Mouse (Mus musculus) left cerebral cortex, adult 8-10 months (tissue): Measurements from ENCODE around the gene Gpr182. TPM values are rescaled to one million over a fixed set of nuclear protein-coding genes. Genes with fewer than 3 reads are reported as not detected.
"Not testable (repeated sequence)": the region's sequence is repeated elsewhere in the genome, so short reads cannot be mapped to it uniquely, and the experiment has no call there.

ENCODE experiments used
- DNase-seq, 2 experiments: peaks; one replicate each; pipeline ENCODE4 v3.0.0; 2022; ENCODE audit warnings: low spot score in 2 of 2
- total RNA-seq, 4 experiments: library from RNA; stranded (reverse); gene quantifications; 2 replicates each; pipeline ENCODE4 v1.2.4; 2022

The Gpr182 gene
- total RNA-seq = 1 to 10 TPM; 2.0 to 3.1 (median 2.6) TPM

- no peak for DNase-seq
These were observed at the start of gene Gpr182 for GRCm38 (mm10) chr10:127751548-127751947. Gpr182 (minus strand) TSS chr10:127751732.

GRCm38 (mm10) chr10:127800891-127801290 is 49.4 kb upstream of the Gpr182 start, which contains the start of gene Rdh16:
Rdh16 (plus strand) TSS chr10:127801152.
- DNase-seq = no peak

GRCm38 (mm10) chr10:127799295-127799694 is 47.8 kb upstream of the Gpr182 start:
- DNase-seq = no peak

- not testable (repeated sequence) for DNase-seq
These were observed 33.9 kb upstream of the Gpr182 start for GRCm38 (mm10) chr10:127785411-127785810.

GRCm38 (mm10) chr10:127782321-127782720 is 30.8 kb upstream of the Gpr182 start:
- not testable (repeated sequence) for DNase-seq

- no peak for DNase-seq
These were observed 24.5 kb upstream of the Gpr182 start, which contains the start of gene Rdh9 for GRCm38 (mm10) chr10:127776011-127776410. Rdh9 (plus strand) TSS chr10:127776386.

- DNase-seq = no peak
These were observed 15.0 kb upstream of the Gpr182 start for GRCm38 (mm10) chr10:127766564-127766963.

GRCm38 (mm10) chr10:127763914-127764680 is 12.6 kb upstream of the Gpr182 start:
- no peak for DNase-seq

GRCm38 (mm10) chr10:127762926-127763325 is 11.4 kb upstream of the Gpr182 start:
- not testable (repeated sequence) for DNase-seq

- no peak for DNase-seq
These were observed 7.9 kb upstream of the Gpr182 start, which contains the start of the genes Rdh1 and Rdh16f1 for GRCm38 (mm10) chr10:127759181-127760110. Rdh1 (plus strand) TSS chr10:127759721. Rdh16f1 (plus strand) TSS chr10:127759787.

- DNase-seq = no peak
These were observed 4.4 kb upstream of the Gpr182 start for GRCm38 (mm10) chr10:127755770-127756468.

GRCm38 (mm10) chr10:127755246-127755645 is 3.7 kb upstream of the Gpr182 start:
- DNase-seq = no peak

- DNase-seq = no peak
These were observed 3.1 kb upstream of the Gpr182 start for GRCm38 (mm10) chr10:127754566-127755166.

GRCm38 (mm10) chr10:127750136-127750777 is 1.3 kb downstream of the Gpr182 start:
- no peak for DNase-seq

- no peak for DNase-seq
These were observed 2.5 kb downstream of the Gpr182 start for GRCm38 (mm10) chr10:127748847-127749612.

- no peak for DNase-seq
These were observed 4.3 kb downstream of the Gpr182 start for GRCm38 (mm10) chr10:127747254-127747653.

- DNase-seq = no peak
These were observed 5.6 kb downstream of the Gpr182 start for GRCm38 (mm10) chr10:127745886-127746285.

GRCm38 (mm10) chr10:127744661-127745060 is 6.9 kb downstream of the Gpr182 start:
- DNase-seq = no peak

GRCm38 (mm10) chr10:127739661-127740161 is 11.8 kb downstream of the Gpr182 start:
- no peak for DNase-seq
